Mouse (Mus musculus) embryonic fibroblast, embryonic 13.5 days (primary cell): ENCODE measurements around the gene Catip.

Source experiments
- CTCF ChIP-seq: IDR thresholded peaks from 2 replicates; pipeline ENCODE4 v1.5.1; 2011; ENCODE audit warnings: mild to moderate bottlenecking, control low read depth, low read length, moderate library complexity, borderline replicate concordance; ENCODE audit not compliant: insufficient read depth
- POLR2A ChIP-seq: IDR thresholded peaks from 2 replicates; pipeline ENCODE4 v1.6.1; 2011; ENCODE audit warnings: low read depth, mild to moderate bottlenecking, control low read depth, low read length, moderate library complexity

DNA sequence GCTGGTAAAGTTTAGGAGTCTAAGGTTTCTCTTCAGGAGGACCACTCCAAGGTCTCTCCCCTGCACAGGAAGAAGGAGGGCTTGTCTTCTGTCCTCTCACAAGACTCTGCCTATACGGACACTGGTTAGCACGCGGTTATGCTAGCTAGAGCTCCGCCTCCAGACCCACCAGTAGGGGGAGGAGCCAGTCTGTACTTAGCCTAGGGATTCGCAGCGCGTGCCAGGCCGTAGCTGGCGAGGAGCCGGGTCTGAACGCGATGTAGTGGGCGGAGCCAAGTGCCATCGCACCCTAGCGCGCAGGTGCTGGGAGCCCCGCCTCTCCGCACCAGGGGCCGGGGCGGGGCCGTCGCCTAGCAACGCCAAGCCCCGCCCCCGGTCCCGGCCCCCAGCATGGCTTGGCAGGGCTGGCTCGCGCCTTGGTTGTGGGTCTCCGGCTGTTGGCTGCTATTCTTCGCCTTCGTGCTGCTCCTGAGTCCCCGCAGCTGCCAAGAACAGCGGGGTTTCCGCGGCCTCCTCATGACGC lies 29.6 kb upstream of the Catip start:
- no peak for TF ChIP-seq CTCF
- TF ChIP-seq POLR2A: no peak; the same call in 1 of the 2 replicates
